Mouse (Mus musculus): ENCODE data around the gene Rnaseh2c. TPM values are rescaled to one million over a fixed set of nuclear protein-coding genes. Genes with fewer than 3 reads are reported as not detected.

Rnaseh2c gene
- polyA plus RNA-seq, 1 experiment = 90.8 TPM

GRCm38 (mm10) chr19:5599224-5599623 lies 2.4 kb upstream of the Rnaseh2c start:
- Histone ChIP-seq H3K27me3 (ENCODE audit: control insufficient read depth) (peaks cover 4% of the 10 kb centered on the region), H3K4me3 (replicated peaks) (no peak overlapping the region), H3K36me3 (ENCODE audit: control insufficient read depth) (peaks cover 22% of the 10 kb centered on the region), H3K4me1 (ENCODE audit: control insufficient read depth) (peaks cover 33% of the 10 kb centered on the region), H3K9me3 (ENCODE audit: control insufficient read depth, low read length) (no peaks in the 10 kb centered on the region)
- no peak for TF ChIP-seq TAL1 (IDR thresholded peaks at IDR 0.05; ENCODE audit: low read length)

DNA sequence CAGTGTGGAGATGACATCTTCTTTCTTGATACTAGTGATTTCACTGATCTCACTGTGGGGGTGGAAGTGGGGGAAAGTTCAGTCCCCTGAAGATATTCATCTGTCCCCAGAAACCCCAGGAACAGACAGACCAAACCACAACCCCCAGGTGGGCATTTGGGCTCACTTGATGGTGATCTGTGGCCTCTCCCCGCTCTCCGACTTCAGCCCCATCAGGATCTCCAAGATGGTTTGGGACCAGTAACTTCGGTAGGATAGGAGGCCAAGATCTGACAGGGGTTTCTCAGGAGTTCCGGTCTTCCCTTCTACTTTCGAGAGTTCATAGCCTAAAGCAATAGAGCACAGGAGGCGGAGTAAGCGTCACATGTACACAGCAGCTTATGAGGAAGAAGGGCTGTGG lies 2.0 kb downstream of the Rnaseh2c start:
- Histone ChIP-seq H3K4me3 (replicated peaks) (peak overlapping the region; percentile 100), H3K9me3 (ENCODE audit: control insufficient read depth, low read length) (no peaks in the 10 kb centered on the region), H3K4me1 (ENCODE audit: control insufficient read depth) (peaks cover 53% of the 10 kb centered on the region), H3K27me3 (ENCODE audit: control insufficient read depth) (no peaks in the 10 kb centered on the region), H3K36me3 (ENCODE audit: control insufficient read depth) (peaks cover 67% of the 10 kb centered on the region)
- no peak for TF ChIP-seq GATA1 (IDR thresholded peaks at IDR 0.05; ENCODE audit: low read length)
- TF ChIP-seq TAL1 (IDR thresholded peaks at IDR 0.05; ENCODE audit: low read length) = no peak

DNA sequence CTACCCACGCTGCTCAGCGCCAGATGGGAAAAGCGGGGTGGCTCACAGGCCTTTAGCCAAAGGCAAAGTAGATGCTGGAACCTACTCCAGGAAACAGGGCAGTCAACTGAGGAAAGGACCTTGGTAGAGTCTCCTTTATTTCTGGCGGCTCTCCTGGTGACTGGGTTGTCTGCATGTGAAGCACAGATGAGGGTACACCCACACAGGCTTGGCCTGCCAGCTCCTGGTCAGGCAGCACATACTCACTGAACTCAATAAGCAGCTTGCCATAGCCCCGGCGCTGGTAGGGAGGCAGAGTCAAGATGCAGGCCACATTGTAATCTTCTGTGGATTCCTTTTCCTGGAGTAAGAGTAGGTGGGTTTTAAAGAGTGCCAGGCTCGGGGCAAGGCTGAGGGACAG lies 3.5 kb downstream of the Rnaseh2c start:
- H3K27me3 ChIP-seq (ENCODE audit: control insufficient read depth) = no peaks in the 10 kb centered on the region
- no peak overlapping the region for H3K4me3 ChIP-seq (replicated peaks)
- peaks cover 72% of the 10 kb centered on the region for H3K36me3 ChIP-seq (ENCODE audit: control insufficient read depth)
- peaks cover 67% of the 10 kb centered on the region for H3K4me1 ChIP-seq (ENCODE audit: control insufficient read depth)
- H3K9me3 ChIP-seq (ENCODE audit: control insufficient read depth, low read length) = no peaks in the 10 kb centered on the region
- TF ChIP-seq TAL1 (IDR thresholded peaks at IDR 0.05; ENCODE audit: low read length) (no peak), GATA1 (IDR thresholded peaks at IDR 0.05; ENCODE audit: low read length) (no peak)

GRCm38 (mm10) chr19:5606196-5606595 lies 4.5 kb downstream of the Rnaseh2c start:
- no peak overlapping the region for H3K4me3 ChIP-seq (replicated peaks)
- no peaks in the 10 kb centered on the region for H3K9me3 ChIP-seq (ENCODE audit: control insufficient read depth, low read length)
- H3K4me1 ChIP-seq (ENCODE audit: control insufficient read depth) = peaks cover 76% of the 10 kb centered on the region
- TF ChIP-seq TAL1 (IDR thresholded peaks at IDR 0.05; ENCODE audit: low read length) (no peak), GATA1 (IDR thresholded peaks at IDR 0.05; ENCODE audit: low read length) (no peak)
- H3K36me3 ChIP-seq (ENCODE audit: control insufficient read depth) = peaks cover 70% of the 10 kb centered on the region
- no peaks in the 10 kb centered on the region for H3K27me3 ChIP-seq (ENCODE audit: control insufficient read depth)

GRCm38 (mm10) chr19:5607705-5608410 lies 6.2 kb downstream of the Rnaseh2c start:
- no peaks in the 10 kb centered on the region for H3K27me3 ChIP-seq (ENCODE audit: control insufficient read depth)
- no peaks in the 10 kb centered on the region for H3K9me3 ChIP-seq (ENCODE audit: control insufficient read depth, low read length)
- no peak overlapping the region for H3K4me3 ChIP-seq (replicated peaks)
- peaks cover 70% of the 10 kb centered on the region for H3K4me1 ChIP-seq (ENCODE audit: control insufficient read depth)
- H3K36me3 ChIP-seq (ENCODE audit: control insufficient read depth) = peaks cover 64% of the 10 kb centered on the region
- TF ChIP-seq GATA1 (IDR thresholded peaks at IDR 0.05; ENCODE audit: low read length) = no peak
- TF ChIP-seq TAL1 (IDR thresholded peaks at IDR 0.05; ENCODE audit: low read length) = no peak

GRCm38 (mm10) chr19:5608707-5609106 lies 7.0 kb downstream of the Rnaseh2c start:
- Histone ChIP-seq H3K36me3 (ENCODE audit: control insufficient read depth) (peaks cover 55% of the 10 kb centered on the region), H3K4me1 (ENCODE audit: control insufficient read depth) (peaks cover 69% of the 10 kb centered on the region)
- TF ChIP-seq TAL1 (IDR thresholded peaks at IDR 0.05; ENCODE audit: low read length) = no peak
- no peak for TF ChIP-seq GATA1 (IDR thresholded peaks at IDR 0.05; ENCODE audit: low read length)

DNA sequence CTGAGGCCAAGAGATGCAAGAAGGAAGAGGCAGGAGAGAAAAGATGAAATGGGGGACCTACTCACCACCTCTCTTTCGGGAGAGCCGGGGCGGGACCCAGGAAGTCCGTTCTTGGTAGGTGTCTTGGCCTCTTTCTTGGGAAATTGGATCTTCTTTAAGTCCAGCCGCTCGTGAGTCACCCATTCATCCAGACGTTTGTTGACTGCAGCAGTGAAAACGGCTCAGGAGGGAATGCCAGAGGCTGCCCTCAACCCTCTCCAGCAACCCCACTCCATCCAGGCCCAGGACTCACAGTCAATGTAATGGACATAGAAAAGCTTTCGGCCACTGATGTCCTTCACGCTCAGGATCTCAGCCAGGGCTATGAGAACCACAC lies 7.5 kb downstream of the Rnaseh2c start:
- peaks cover 69% of the 10 kb centered on the region for H3K4me1 ChIP-seq (ENCODE audit: control insufficient read depth)
- no peaks in the 10 kb centered on the region for H3K27me3 ChIP-seq (ENCODE audit: control insufficient read depth)
- no peaks in the 10 kb centered on the region for H3K9me3 ChIP-seq (ENCODE audit: control insufficient read depth, low read length)
- no peak for TF ChIP-seq TAL1 (IDR thresholded peaks at IDR 0.05; ENCODE audit: low read length)
- no peak for TF ChIP-seq GATA1 (IDR thresholded peaks at IDR 0.05; ENCODE audit: low read length)
- peak overlapping the region; percentile 93 for H3K4me3 ChIP-seq (replicated peaks)
- H3K36me3 ChIP-seq (ENCODE audit: control insufficient read depth) = peaks cover 51% of the 10 kb centered on the region

More at GRCm38 (mm10) chr19:5608707-5609106, 7.0 kb downstream of the Rnaseh2c start:
- Histone ChIP-seq H3K4me3 (replicated peaks) (peak overlapping the region; percentile 93), H3K27me3 (ENCODE audit: control insufficient read depth) (no peaks in the 10 kb centered on the region), H3K9me3 (ENCODE audit: control insufficient read depth, low read length) (no peaks in the 10 kb centered on the region)

GRCm38 (mm10) chr19:5609547-5610404 lies 8.1 kb downstream of the Rnaseh2c start, which contains the start of gene Kat5:
TSS of gene Kat5 (minus strand) at chr19:5610237.
- Histone ChIP-seq H3K4me1 (ENCODE audit: control insufficient read depth) (peaks cover 64% of the 10 kb centered on the region), H3K36me3 (ENCODE audit: control insufficient read depth) (peaks cover 45% of the 10 kb centered on the region), H3K4me3 (replicated peaks) (peak within 1 kb of the TSS; percentile 93), H3K27me3 (ENCODE audit: control insufficient read depth) (no peaks in the 10 kb centered on the region), H3K9me3 (ENCODE audit: control insufficient read depth, low read length) (no peaks in the 10 kb centered on the region)
- no peak for TF ChIP-seq GATA1 (IDR thresholded peaks at IDR 0.05; ENCODE audit: low read length)
- TF ChIP-seq TAL1 (IDR thresholded peaks at IDR 0.05; ENCODE audit: low read length) = no peak

DNA sequence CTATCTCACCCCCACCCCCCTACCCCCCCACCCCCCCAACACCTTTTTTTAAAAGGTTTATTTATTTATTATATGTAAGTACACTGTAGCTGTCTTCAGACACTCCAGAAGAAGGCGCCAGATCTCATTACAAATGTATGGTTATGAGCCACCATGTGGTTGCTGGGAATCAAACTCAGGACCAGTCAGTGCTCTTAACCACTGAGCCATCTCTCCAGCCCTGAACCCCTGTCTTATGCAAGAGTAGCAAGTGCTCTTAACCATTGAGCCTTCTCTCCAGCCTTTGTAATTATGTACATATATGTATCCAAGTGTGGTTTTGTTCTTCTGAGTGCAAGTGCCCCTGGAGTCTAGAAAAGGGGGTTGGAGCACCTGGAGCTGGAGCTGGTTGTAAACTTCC lies 10.3 kb downstream of the Rnaseh2c start:
- Histone ChIP-seq H3K4me1 (ENCODE audit: control insufficient read depth) (peaks cover 61% of the 10 kb centered on the region), H3K4me3 (replicated peaks) (no peak overlapping the region), H3K27me3 (ENCODE audit: control insufficient read depth) (no peaks in the 10 kb centered on the region), H3K9me3 (ENCODE audit: control insufficient read depth, low read length) (no peaks in the 10 kb centered on the region), H3K36me3 (ENCODE audit: control insufficient read depth) (peaks cover 23% of the 10 kb centered on the region)
- TF ChIP-seq GATA1 (IDR thresholded peaks at IDR 0.05; ENCODE audit: low read length) = no peak
- no peak for TF ChIP-seq TAL1 (IDR thresholded peaks at IDR 0.05; ENCODE audit: low read length)
